Mouse (Mus musculus) hindbrain, embryonic 10.5 days (tissue): Measurements from ENCODE around the gene Gm10563. TPM values are rescaled to one million over a fixed set of nuclear protein-coding genes. Genes with fewer than 3 reads are reported as not detected.
"Not testable (repeated sequence)": the region's sequence is repeated elsewhere in the genome, so short reads cannot be mapped to it uniquely, and the experiment has no call there.

Source experiments
- DNase-seq: peaks from one replicate; pipeline ENCODE4 v3.0.0-alpha.2; 2017; ENCODE audit warnings: low spot score
- H3K27ac ChIP-seq: fragments of 300-500 bp; sonication (generic); 2 replicates; pipeline ENCODE4 v1.5.1; 2016; ENCODE audit warnings: mild to moderate bottlenecking, moderate library complexity
- H3K27me3 ChIP-seq: fragments of 300-500 bp; sonication (generic); 2 replicates; pipeline ENCODE4 v1.6.1; 2016; ENCODE audit warnings: mild to moderate bottlenecking; ENCODE audit not compliant: poor library complexity, insufficient read depth, severe bottlenecking
- H3K36me3 ChIP-seq: fragments of 300-500 bp; sonication (generic); 2 replicates; pipeline ENCODE4 v1.6.1; 2016; ENCODE audit warnings: mild to moderate bottlenecking, moderate library complexity
- H3K4me1 ChIP-seq: fragments of 300-500 bp; sonication (generic); replicated peaks from 2 replicates; pipeline ENCODE4 v1.6.1; 2016; ENCODE audit warnings: mild to moderate bottlenecking
- H3K4me3 ChIP-seq: fragments of 300-500 bp; sonication (generic); 2 replicates; pipeline ENCODE4 v1.5.1; 2016; ENCODE audit warnings: mild to moderate bottlenecking, moderate library complexity
- H3K9me3 ChIP-seq: fragments of 300-500 bp; sonication (generic); 2 replicates; pipeline ENCODE4 v1.6.1; 2016; ENCODE audit warnings: mild to moderate bottlenecking, moderate library complexity
- WGBS: fragments of 180-500 bp; shearing (Covaris S2); methylation state at CpG from one replicate; pipeline ENCODE4 v1.1.7; 2016; 5-methylcytosine and 5-hydroxymethylcytosine counted together
- polyA plus RNA-seq: library from polyadenylated mRNA; unstranded; fragments of >200 nt; fragmentation: Nextera tagmentation; extraction: Ambion mirVana; gene quantifications from 2 replicates; pipeline ENCODE4 v1.2.1, GENCODE M21; 2016

The Gm10563 gene
- not detected in 2 replicates for polyA plus RNA-seq

- not testable (repeated sequence) for H3K4me3 ChIP-seq, H3K27ac ChIP-seq, DNase-seq, H3K27me3 ChIP-seq, H3K9me3 ChIP-seq, H3K4me1 ChIP-seq
- peaks cover 98% of the 10 kb centered on the region for H3K36me3 ChIP-seq
- 94% methylated on average over 2 of the region's 2 CpGs for WGBS
Observed at GRCm38 (mm10) chr4:155645308-155645707, at the start of gene Gm10563. Gene Gm10563, minus strand, starts transcription at chr4:155645408.

GRCm38 (mm10) chr4:155694482-155695401 lies 49.5 kb upstream of the Gm10563 start:
- peaks cover 23% of the 10 kb centered on the region for H3K4me1 ChIP-seq
- WGBS: under 1% methylated on average over 92 of the region's 92 CpGs
- H3K4me3 ChIP-seq: peak overlapping the region; percentile 79
- peak; percentile 65 for DNase-seq
- no peaks in the 10 kb centered on the region for H3K36me3 ChIP-seq
- H3K9me3 ChIP-seq: no peaks in the 10 kb centered on the region
- H3K27me3 ChIP-seq: peaks cover 47% of the 10 kb centered on the region
- peak overlapping the region; percentile 88 for H3K27ac ChIP-seq

- Histone ChIP-seq H3K4me3 (peak within 1 kb of the TSS; percentile 79), H3K4me1 (peaks cover 23% of the 10 kb centered on the region), H3K9me3 (no peaks in the 10 kb centered on the region), H3K27me3 (peaks cover 47% of the 10 kb centered on the region), H3K36me3 (no peaks in the 10 kb centered on the region), H3K27ac (peak within 1 kb of the TSS; percentile 88)
- WGBS: 1% methylated on average over 38 of the region's 47 CpGs
- peak; percentile 67 for DNase-seq
Observed at GRCm38 (mm10) chr4:155694111-155694481, 48.9 kb upstream of the Gm10563 start, which contains the start of gene Fndc10. Gene Fndc10, plus strand, starts transcription at chr4:155694342.

- 96% methylated on average over 3 of the region's 3 CpGs for WGBS
Observed at GRCm38 (mm10) chr4:155692421-155692820, 47.2 kb upstream of the Gm10563 start.

GRCm38 (mm10) chr4:155690571-155691375 lies 45.6 kb upstream of the Gm10563 start:
- H3K4me1 ChIP-seq: peaks cover 21% of the 10 kb centered on the region
- WGBS: 84% methylated on average over 12 of the region's 12 CpGs
- H3K9me3 ChIP-seq: no peaks in the 10 kb centered on the region
- H3K27ac ChIP-seq: no peak overlapping the region
- DNase-seq: no peak
- H3K4me3 ChIP-seq: no peak overlapping the region
- no peaks in the 10 kb centered on the region for H3K36me3 ChIP-seq
- peaks cover 33% of the 10 kb centered on the region for H3K27me3 ChIP-seq

More at GRCm38 (mm10) chr4:155692421-155692820, 47.2 kb upstream of the Gm10563 start:
- Histone ChIP-seq H3K27me3 (peaks cover 47% of the 10 kb centered on the region), H3K4me1 (peaks cover 23% of the 10 kb centered on the region), H3K27ac (no peak overlapping the region), H3K9me3 (no peaks in the 10 kb centered on the region), H3K36me3 (no peaks in the 10 kb centered on the region), H3K4me3 (no peak overlapping the region)
- no peak for DNase-seq

GRCm38 (mm10) chr4:155687764-155688163 lies 42.6 kb upstream of the Gm10563 start:
- not testable (repeated sequence) for H3K4me3 ChIP-seq, H3K4me1 ChIP-seq, DNase-seq, H3K27me3 ChIP-seq, H3K36me3 ChIP-seq, H3K9me3 ChIP-seq, H3K27ac ChIP-seq
- WGBS: 92% methylated on average over 4 of the region's 4 CpGs

GRCm38 (mm10) chr4:155683670-155684277 lies 38.6 kb upstream of the Gm10563 start:
- not testable (repeated sequence) for H3K27me3 ChIP-seq, H3K27ac ChIP-seq, H3K4me3 ChIP-seq, H3K36me3 ChIP-seq, H3K4me1 ChIP-seq, H3K9me3 ChIP-seq, DNase-seq
- 89% methylated on average over 16 of the region's 19 CpGs for WGBS

GRCm38 (mm10) chr4:155675991-155676390 lies 30.8 kb upstream of the Gm10563 start:
- 84% methylated on average over 2 of the region's 2 CpGs for WGBS
- H3K4me1 ChIP-seq: no peaks in the 10 kb centered on the region
- no peak overlapping the region for H3K27ac ChIP-seq
- no peak overlapping the region for H3K4me3 ChIP-seq
- no peaks in the 10 kb centered on the region for H3K9me3 ChIP-seq
- no peaks in the 10 kb centered on the region for H3K27me3 ChIP-seq
- H3K36me3 ChIP-seq: no peaks in the 10 kb centered on the region
- no peak for DNase-seq

GRCm38 (mm10) chr4:155672082-155672481 lies 26.9 kb upstream of the Gm10563 start:
- no peaks in the 10 kb centered on the region for H3K27me3 ChIP-seq
- H3K36me3 ChIP-seq: no peaks in the 10 kb centered on the region
- no peak overlapping the region for H3K27ac ChIP-seq
- no peak for DNase-seq
- peaks cover 13% of the 10 kb centered on the region for H3K4me1 ChIP-seq
- WGBS: 68% methylated on average over 2 of the region's 2 CpGs
- no peak overlapping the region for H3K4me3 ChIP-seq
- no peaks in the 10 kb centered on the region for H3K9me3 ChIP-seq

- not testable (repeated sequence) for H3K36me3 ChIP-seq, H3K27me3 ChIP-seq, DNase-seq, H3K9me3 ChIP-seq, H3K4me3 ChIP-seq, H3K27ac ChIP-seq
- H3K4me1 ChIP-seq: peaks cover 13% of the 10 kb centered on the region
- 61% methylated on average over 4 of the region's 4 CpGs for WGBS
Observed at GRCm38 (mm10) chr4:155670236-155670635, 25.0 kb upstream of the Gm10563 start.

GRCm38 (mm10) chr4:155669598-155670075 lies 24.4 kb upstream of the Gm10563 start:
- peak overlapping the region; percentile 91 for H3K4me3 ChIP-seq
- 2% methylated on average over 8 of the region's 8 CpGs for WGBS
- DNase-seq: no peak
- H3K27ac ChIP-seq: 0 out of 2 replicates have a peak overlapping the region, but pooled peaks have one; percentile 88
- peaks cover 13% of the 10 kb centered on the region for H3K4me1 ChIP-seq
- H3K27me3 ChIP-seq: no peaks in the 10 kb centered on the region
- H3K9me3 ChIP-seq: no peaks in the 10 kb centered on the region
- peaks cover 2% of the 10 kb centered on the region for H3K36me3 ChIP-seq
